Mouse (Mus musculus) liver, adult 2 months (tissue): ENCODE data around the gene Tmsb10.

ENCODE experiments used
- CTCF ChIP-seq: fragments of 200-500 bp; IDR thresholded peaks from 2 replicates; pipeline ENCODE4 v1.5.1; 2011; ENCODE audit warnings: low read depth, low read length, control low read depth
- POLR2A ChIP-seq: fragments of 200-500 bp; IDR thresholded peaks from 2 replicates; pipeline ENCODE4 v1.6.1; 2011; ENCODE audit warnings: low read length, control low read depth; ENCODE audit not compliant: insufficient read depth; ENCODE audit errors: extremely low read depth

- TF ChIP-seq POLR2A (no peak), CTCF (no peak)
Measured at GRCm38 (mm10) chr6:72926755-72927482, 31.6 kb downstream of the Tmsb10 start.
